Mouse (Mus musculus) ES-E14 (cell line): ENCODE results near the gene Itsn1.

Experiments
- HCFC1 ChIP-seq: IDR thresholded peaks from 2 replicates; pipeline ENCODE4 v1.6.1; 2012; ENCODE audit warnings: low read length, inconsistent platforms, borderline replicate concordance; ENCODE audit not compliant: insufficient read depth
- ZC3H11A ChIP-seq: IDR thresholded peaks from 2 replicates; pipeline ENCODE4 v1.6.1; 2012; ENCODE audit warnings: low read depth, mild to moderate bottlenecking, inconsistent platforms, low read length, borderline replicate concordance

DNA sequence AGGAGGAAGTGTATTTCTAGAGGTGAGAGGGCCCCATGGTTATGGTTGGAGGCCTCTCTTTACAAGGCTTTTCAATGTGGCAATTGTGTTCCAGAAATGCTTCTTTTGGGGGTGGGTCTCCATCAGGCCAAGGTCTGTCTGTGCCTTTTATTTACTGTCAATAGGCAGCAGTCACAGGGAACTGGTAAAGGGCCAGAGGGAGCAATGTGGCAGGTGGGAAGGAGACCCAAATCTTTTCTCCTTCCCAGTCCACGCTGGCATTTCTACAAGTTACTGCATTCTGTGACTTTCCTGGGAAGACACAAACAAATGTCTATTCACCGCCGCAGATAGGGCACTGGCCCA, 234.4 kb downstream of the Itsn1 start:
- TF ChIP-seq ZC3H11A (no peak), HCFC1 (no peak)
